Mouse (Mus musculus): Measurements from ENCODE around the gene Peg3. TPM values are rescaled to one million over a fixed set of nuclear protein-coding genes. Genes with fewer than 3 reads are reported as not detected.
"Not testable (repeated sequence)": the region's sequence is repeated elsewhere in the genome, so short reads cannot be mapped to it uniquely, and the experiment has no call there.

Gene Peg3
- polyA plus RNA-seq (2011; ENCODE audit: insufficient read depth, insufficient read length, low read depth, missing spikeins), result 216 and 228 TPM in 2 replicates

- Histone ChIP-seq H3K27ac (ENCODE audit: insufficient read depth, low read length) (peak within 1 kb of the TSS; percentile 85), H3K9me3 (replicated peaks; ENCODE audit: control insufficient read depth, insufficient read depth, low read length, poor library complexity, severe bottlenecking) (peaks cover 7% of the 10 kb centered on the region; the same call in 1 of the 2 replicates), H3K4me1 (ENCODE audit: control insufficient read depth, insufficient read depth, low read length) (no peaks in the 10 kb centered on the region), H3K4me3 (ENCODE audit: low read depth, low read length) (peak within 1 kb of the TSS; percentile 93), H3K27me3 (ENCODE audit: control insufficient read depth, insufficient read depth, low read length, poor library complexity, severe bottlenecking) (no peaks in the 10 kb centered on the region), H3K36me3 (ENCODE audit: control insufficient read depth, insufficient read depth, low read length, poor library complexity, severe bottlenecking) (peaks cover 8% of the 10 kb centered on the region), H3K9ac (ENCODE audit: low read depth, poor library complexity, severe bottlenecking) (peak within 1 kb of the TSS; percentile 87)
- TF ChIP-seq POLR2A (IDR thresholded peaks at IDR 0.05; ENCODE audit: insufficient read depth, low read length) (peak; percentile 77), CTCF (IDR thresholded peaks at IDR 0.05; ENCODE audit: low read depth, low read length) (no peak)
Observed at GRCm38 (mm10) chr7:6730241-6730640, at the start of gene Peg3, which contains the start of gene Usp29. Gene Peg3, minus strand, starts transcription at chr7:6730431. Gene Usp29, plus strand, starts transcription at chr7:6730578.

GRCm38 (mm10) chr7:6779172-6779571 lies 48.9 kb upstream of the Peg3 start:
- no peak for TF ChIP-seq EP300 (IDR thresholded peaks at IDR 0.05; ENCODE audit: insufficient read depth, low read depth, low read length)
- TF ChIP-seq CTCF (IDR thresholded peaks at IDR 0.05; ENCODE audit: low read depth, low read length), result no peak
- no peak for TF ChIP-seq POLR2A (IDR thresholded peaks at IDR 0.05; ENCODE audit: insufficient read depth, low read length)
- Histone ChIP-seq H3K4me3 (ENCODE audit: low read depth, low read length) (no peak overlapping the region), H3K4me1 (ENCODE audit: control insufficient read depth, insufficient read depth, low read length) (peaks cover 8% of the 10 kb centered on the region), H3K36me3 (ENCODE audit: control insufficient read depth, insufficient read depth, low read length, poor library complexity, severe bottlenecking) (no peaks in the 10 kb centered on the region), H3K9me3 (replicated peaks; ENCODE audit: control insufficient read depth, insufficient read depth, low read length, poor library complexity, severe bottlenecking) (peaks cover 3% of the 10 kb centered on the region; the same call in 1 of the 2 replicates), H3K27me3 (ENCODE audit: control insufficient read depth, insufficient read depth, low read length, poor library complexity, severe bottlenecking) (no peaks in the 10 kb centered on the region), H3K27ac (ENCODE audit: insufficient read depth, low read length) (no peak overlapping the region), H3K9ac (ENCODE audit: low read depth, poor library complexity, severe bottlenecking) (no peak overlapping the region)

- no peak overlapping the region for H3K9ac ChIP-seq (ENCODE audit: low read depth, poor library complexity, severe bottlenecking)
- TF ChIP-seq POLR2A (IDR thresholded peaks at IDR 0.05; ENCODE audit: insufficient read depth, low read length) (no peak), EP300 (IDR thresholded peaks at IDR 0.05; ENCODE audit: insufficient read depth, low read depth, low read length) (no peak), CTCF (IDR thresholded peaks at IDR 0.05; ENCODE audit: low read depth, low read length) (no peak)
- H3K27me3 ChIP-seq (ENCODE audit: control insufficient read depth, insufficient read depth, low read length, poor library complexity, severe bottlenecking), result no peaks in the 10 kb centered on the region
- peaks cover 6% of the 10 kb centered on the region for H3K9me3 ChIP-seq (replicated peaks; ENCODE audit: control insufficient read depth, insufficient read depth, low read length, poor library complexity, severe bottlenecking)
- H3K36me3 ChIP-seq (ENCODE audit: control insufficient read depth, insufficient read depth, low read length, poor library complexity, severe bottlenecking), result no peaks in the 10 kb centered on the region
- H3K27ac ChIP-seq (ENCODE audit: insufficient read depth, low read length), result peak overlapping the region; percentile 74
- H3K4me1 ChIP-seq (ENCODE audit: control insufficient read depth, insufficient read depth, low read length), result peaks cover 8% of the 10 kb centered on the region
- H3K4me3 ChIP-seq (ENCODE audit: low read depth, low read length), result no peak overlapping the region
Observed at GRCm38 (mm10) chr7:6777689-6778088, 47.5 kb upstream of the Peg3 start.

GRCm38 (mm10) chr7:6777107-6777506 lies 46.9 kb upstream of the Peg3 start:
- Histone ChIP-seq H3K4me1 (ENCODE audit: control insufficient read depth, insufficient read depth, low read length) (peaks cover 9% of the 10 kb centered on the region), H3K36me3 (ENCODE audit: control insufficient read depth, insufficient read depth, low read length, poor library complexity, severe bottlenecking) (no peaks in the 10 kb centered on the region), H3K27ac (ENCODE audit: insufficient read depth, low read length) (peak overlapping the region; percentile 74), H3K27me3 (ENCODE audit: control insufficient read depth, insufficient read depth, low read length, poor library complexity, severe bottlenecking) (no peaks in the 10 kb centered on the region), H3K9me3 (replicated peaks; ENCODE audit: control insufficient read depth, insufficient read depth, low read length, poor library complexity, severe bottlenecking) (peaks cover 6% of the 10 kb centered on the region), H3K9ac (ENCODE audit: low read depth, poor library complexity, severe bottlenecking) (no peak overlapping the region), H3K4me3 (ENCODE audit: low read depth, low read length) (no peak overlapping the region)
- TF ChIP-seq EP300 (IDR thresholded peaks at IDR 0.05; ENCODE audit: insufficient read depth, low read depth, low read length) (peak; percentile 71), CTCF (IDR thresholded peaks at IDR 0.05; ENCODE audit: low read depth, low read length) (no peak)

- H3K27me3 ChIP-seq (ENCODE audit: control insufficient read depth, insufficient read depth, low read length, poor library complexity, severe bottlenecking), result no peaks in the 10 kb centered on the region
- H3K4me3 ChIP-seq (ENCODE audit: low read depth, low read length), result no peak overlapping the region
- peaks cover 11% of the 10 kb centered on the region for H3K4me1 ChIP-seq (ENCODE audit: control insufficient read depth, insufficient read depth, low read length)
- H3K36me3 ChIP-seq (ENCODE audit: control insufficient read depth, insufficient read depth, low read length, poor library complexity, severe bottlenecking), result no peaks in the 10 kb centered on the region
- TF ChIP-seq CTCF (IDR thresholded peaks at IDR 0.05; ENCODE audit: low read depth, low read length) (no peak), POLR2A (IDR thresholded peaks at IDR 0.05; ENCODE audit: insufficient read depth, low read length) (no peak), EP300 (IDR thresholded peaks at IDR 0.05; ENCODE audit: insufficient read depth, low read depth, low read length) (no peak)
- H3K9me3 ChIP-seq (replicated peaks; ENCODE audit: control insufficient read depth, insufficient read depth, low read length, poor library complexity, severe bottlenecking), result peaks cover 6% of the 10 kb centered on the region
- H3K9ac ChIP-seq (ENCODE audit: low read depth, poor library complexity, severe bottlenecking), result no peak overlapping the region
- no peak overlapping the region for H3K27ac ChIP-seq (ENCODE audit: insufficient read depth, low read length)
Observed at GRCm38 (mm10) chr7:6776314-6777059, 46.3 kb upstream of the Peg3 start.

GRCm38 (mm10) chr7:6773865-6774413 lies 43.7 kb upstream of the Peg3 start:
- H3K4me3 ChIP-seq (ENCODE audit: low read depth, low read length); H3K9me3 ChIP-seq (replicated peaks; ENCODE audit: control insufficient read depth, insufficient read depth, low read length, poor library complexity, severe bottlenecking); H3K9ac ChIP-seq (ENCODE audit: low read depth, poor library complexity, severe bottlenecking); H3K27me3 ChIP-seq (ENCODE audit: control insufficient read depth, insufficient read depth, low read length, poor library complexity, severe bottlenecking); H3K27ac ChIP-seq (ENCODE audit: insufficient read depth, low read length); H3K36me3 ChIP-seq (ENCODE audit: control insufficient read depth, insufficient read depth, low read length, poor library complexity, severe bottlenecking): not testable (repeated sequence)
- H3K4me1 ChIP-seq (ENCODE audit: control insufficient read depth, insufficient read depth, low read length), result peaks cover 17% of the 10 kb centered on the region

All from ES-Bruce4 (cell line).